Mouse (Mus musculus): Measurements from ENCODE around the gene Olfr248.

Olfr248 gene

DNA sequence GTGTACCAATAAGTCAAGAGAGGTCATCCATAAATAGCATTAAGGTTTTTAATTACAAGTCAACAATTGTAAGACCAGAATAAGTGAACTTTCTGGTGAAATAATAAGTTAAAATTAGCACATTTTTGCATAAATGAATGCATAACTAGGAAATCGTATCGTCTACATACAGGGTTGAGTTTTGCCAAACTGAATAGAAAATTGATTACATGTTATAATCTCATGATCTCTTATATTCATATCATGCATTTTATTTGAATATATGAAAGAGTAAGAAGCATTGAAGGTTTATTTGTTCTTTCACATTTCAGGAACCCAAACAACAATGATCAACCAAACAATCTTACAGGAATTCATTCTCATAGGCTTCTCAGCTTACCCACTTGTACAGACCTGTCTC is at the start of gene Olfr248:
TSS of gene Olfr248 (plus strand) at position 301 of the 400 bp plus-strand sequence.
- in situ Hi-C loops (cut with MboI; ENCODE audit: low pct_unique_long_range_greater_than_20kb in 1 of 2, low sequenced_read_pairs in 2 of 2, unreplicated experiment in 1 of 2) = no loop called here

GRCm38 (mm10) chr1:174353636-174354035 is 37.2 kb upstream of the Olfr248 start:
- in situ Hi-C loops (cut with MboI; ENCODE audit: low pct_unique_long_range_greater_than_20kb in 1 of 2, low sequenced_read_pairs in 2 of 2, unreplicated experiment in 1 of 2) = loop anchor here (10.0 kb wide), 1 partner anchor 1119 kb away; no protein-coding TSS in a partner anchor

DNA sequence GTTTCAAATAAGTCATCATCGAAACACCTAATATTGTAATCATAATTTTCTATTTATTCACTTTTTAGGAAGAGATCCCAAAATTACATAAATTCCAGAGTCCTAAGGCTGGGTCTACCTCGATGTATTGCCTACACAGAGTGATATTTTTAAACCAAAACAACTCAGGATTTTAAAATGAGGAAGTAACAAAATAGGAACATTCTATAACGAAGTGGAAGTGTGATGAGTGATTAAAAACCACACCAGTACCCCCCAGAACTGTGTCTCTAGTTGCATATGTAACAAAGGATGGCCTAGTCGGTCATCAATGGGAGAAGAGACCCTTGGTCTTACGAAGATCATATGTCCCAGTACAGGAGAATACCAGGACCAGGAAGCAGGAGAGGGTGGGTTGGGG is 36.2 kb upstream of the Olfr248 start:
- in situ Hi-C loops (cut with MboI; ENCODE audit: low pct_unique_long_range_greater_than_20kb in 1 of 2, low sequenced_read_pairs in 2 of 2, unreplicated experiment in 1 of 2) = loop anchor here (10.0 kb wide), 1 partner anchor 1120 kb away; no protein-coding TSS in a partner anchor

DNA sequence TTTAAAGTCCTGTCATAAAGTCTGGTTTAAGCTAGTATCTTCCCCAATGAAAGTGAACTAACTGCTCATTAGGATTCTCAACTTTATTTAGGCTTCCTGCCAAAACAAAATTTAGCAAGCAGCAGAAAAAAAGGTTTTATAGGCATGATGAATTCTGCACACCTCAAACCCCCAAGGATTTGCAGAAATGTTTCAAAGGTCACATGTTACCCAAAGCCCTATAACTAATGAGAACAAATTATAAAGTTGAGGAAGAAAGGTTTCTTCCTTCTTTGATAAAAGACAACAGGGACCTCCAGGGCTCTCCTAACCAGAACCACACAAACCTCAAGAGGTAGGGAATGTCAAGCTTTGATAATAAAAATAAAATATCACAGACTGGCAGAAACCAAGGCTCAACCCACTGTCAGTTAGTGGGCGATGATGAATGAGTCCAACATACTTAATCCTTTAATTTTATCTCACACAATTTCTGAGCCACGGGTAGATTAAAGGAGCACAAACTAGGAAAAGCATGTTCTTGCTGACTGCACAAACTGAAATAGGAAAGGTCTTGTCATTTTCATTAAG is 25.9 kb upstream of the Olfr248 start, which contains the start of gene Olfr417:
TSS of gene Olfr417 (plus strand) at position 241 of the 570 bp plus-strand sequence.
- in situ Hi-C loops (cut with MboI; ENCODE audit: low pct_unique_long_range_greater_than_20kb in 1 of 2, low sequenced_read_pairs in 2 of 2, unreplicated experiment in 1 of 2) = no loop called here

GRCm38 (mm10) chr1:174373799-174374198 is 17.0 kb upstream of the Olfr248 start:
- in situ Hi-C loops (cut with MboI; ENCODE audit: low pct_unique_long_range_greater_than_20kb in 1 of 2, low sequenced_read_pairs in 2 of 2, unreplicated experiment in 1 of 2) = no loop called here

GRCm38 (mm10) chr1:174422959-174423358 is 32.1 kb downstream of the Olfr248 start:
- in situ Hi-C loops (cut with MboI; ENCODE audit: low pct_unique_long_range_greater_than_20kb in 1 of 2, low sequenced_read_pairs in 2 of 2, unreplicated experiment in 1 of 2) = no loop called here

GRCm38 (mm10) chr1:174423764-174424163 is 32.9 kb downstream of the Olfr248 start, which contains the start of gene Olfr414:
Gene Olfr414 (plus strand): TSS chr1:174424064.
- in situ Hi-C loops (cut with MboI; ENCODE audit: low pct_unique_long_range_greater_than_20kb in 1 of 2, low sequenced_read_pairs in 2 of 2, unreplicated experiment in 1 of 2) = no loop called here

DNA sequence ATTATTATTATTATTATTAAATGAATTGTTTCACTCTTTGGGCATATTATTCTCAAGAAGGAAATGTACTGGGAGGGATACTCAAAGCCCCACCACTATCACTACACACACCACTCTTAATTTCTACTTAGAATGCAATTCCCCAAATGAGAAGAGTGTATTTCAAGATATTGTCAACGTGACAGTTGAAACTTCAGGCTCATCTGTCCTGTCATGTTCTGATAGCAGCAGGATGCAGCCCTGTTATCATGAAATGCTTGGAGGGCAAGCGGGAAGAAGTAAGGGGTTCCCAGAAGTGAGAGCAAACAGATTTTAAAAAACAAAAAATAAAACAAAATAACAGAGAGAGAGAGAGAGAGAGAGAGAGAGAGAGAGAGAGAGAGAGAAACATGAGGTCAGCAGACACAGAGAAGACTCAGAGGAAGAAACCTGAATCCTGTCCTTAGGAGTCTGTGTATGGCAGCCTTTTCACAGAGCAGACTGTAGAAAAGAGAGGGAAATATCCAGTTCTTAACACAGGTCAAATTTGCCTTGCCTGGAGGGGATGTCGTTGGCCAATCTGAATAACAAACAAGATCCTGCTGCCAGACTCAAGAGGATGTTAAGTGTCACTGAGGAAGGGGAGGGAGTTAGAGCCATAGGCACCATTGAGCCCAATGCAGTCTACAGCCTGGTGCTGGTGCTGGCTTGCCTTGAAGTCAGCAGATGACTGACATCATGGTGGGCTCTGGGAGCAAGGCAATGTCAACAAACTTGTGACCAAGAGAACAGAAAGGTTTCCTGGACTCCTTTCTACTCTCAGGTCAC is 35.5 kb downstream of the Olfr248 start:
- in situ Hi-C loops (cut with MboI; ENCODE audit: low pct_unique_long_range_greater_than_20kb in 1 of 2, low sequenced_read_pairs in 2 of 2, unreplicated experiment in 1 of 2) = loop anchor here in 1 of 2 experiments (25.0 kb wide), 1 partner anchor 214 kb away; no protein-coding TSS in a partner anchor

GRCm38 (mm10) chr1:174427402-174427801 is 36.6 kb downstream of the Olfr248 start:
- in situ Hi-C loops (cut with MboI; ENCODE audit: low pct_unique_long_range_greater_than_20kb in 1 of 2, low sequenced_read_pairs in 2 of 2, unreplicated experiment in 1 of 2) = loop anchor here in 1 of 2 experiments (25.0 kb wide), 1 partner anchor 215 kb away; no protein-coding TSS in a partner anchor

- in situ Hi-C loops (cut with MboI; ENCODE audit: low pct_unique_long_range_greater_than_20kb in 1 of 2, low sequenced_read_pairs in 2 of 2, unreplicated experiment in 1 of 2) = loop anchor here in 1 of 2 experiments (25.0 kb wide), 1 partner anchor 216 kb away; no protein-coding TSS in a partner anchor
Observed at GRCm38 (mm10) chr1:174428407-174428806, 37.6 kb downstream of the Olfr248 start.

- in situ Hi-C loops (cut with MboI; ENCODE audit: low pct_unique_long_range_greater_than_20kb in 1 of 2, low sequenced_read_pairs in 2 of 2, unreplicated experiment in 1 of 2) = loop anchor here in 1 of 2 experiments (25.0 kb wide), 1 partner anchor 222 kb away; no protein-coding TSS in a partner anchor
Observed at GRCm38 (mm10) chr1:174434121-174434520, 43.3 kb downstream of the Olfr248 start.

Measured in mouse embryonic stem cell (cell line).